Mouse (Mus musculus) kidney, adult 2 months (tissue): ENCODE measurements at regions not wholly inside any gene's neighbourhood (a gene's known extent, or its start where the extent isn't known, plus 50 kb on each side); places are given as distances from the start of the nearest gene placed in this dataset.

ENCODE experiments used
- CTCF ChIP-seq: fragments of 200-500 bp; conservative IDR thresholded peaks from 2 replicates; pipeline ENCODE4 v1.5.1; 2011; ENCODE audit warnings: low read depth, mild to moderate bottlenecking, control low read depth, low read length, moderate library complexity, mixed read lengths; ENCODE audit not compliant: insufficient read depth, insufficient read length
- POLR2A ChIP-seq: fragments of 200-500 bp; IDR thresholded peaks from one replicate; pipeline ENCODE4 v1.6.1; 2011; ENCODE audit warnings: low read depth, low read length, control low read depth

DNA sequence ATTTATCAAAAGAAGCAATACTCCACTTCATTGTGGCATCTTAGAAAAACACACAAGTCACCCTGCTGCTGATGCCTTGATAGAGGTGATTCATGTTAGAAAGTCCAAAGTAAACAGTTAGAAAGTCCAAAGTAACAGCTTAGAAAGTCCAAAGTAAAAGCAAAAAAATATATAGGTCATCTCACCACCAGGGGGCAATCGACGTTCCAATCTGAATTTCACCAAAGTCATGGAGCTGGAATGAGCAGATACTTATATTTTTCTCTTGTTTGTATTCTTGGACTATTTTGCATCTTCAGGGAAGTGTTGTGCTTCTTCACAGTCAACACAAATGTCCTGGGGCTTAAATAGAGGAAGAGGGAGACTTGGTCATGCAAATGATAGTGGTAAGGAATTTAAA, 241.3 kb downstream of the Bmp2 start:
- TF ChIP-seq CTCF (no peak), POLR2A (no peak)
